Mouse (Mus musculus): ENCODE data around the gene Hist1h2ak.

DNA sequence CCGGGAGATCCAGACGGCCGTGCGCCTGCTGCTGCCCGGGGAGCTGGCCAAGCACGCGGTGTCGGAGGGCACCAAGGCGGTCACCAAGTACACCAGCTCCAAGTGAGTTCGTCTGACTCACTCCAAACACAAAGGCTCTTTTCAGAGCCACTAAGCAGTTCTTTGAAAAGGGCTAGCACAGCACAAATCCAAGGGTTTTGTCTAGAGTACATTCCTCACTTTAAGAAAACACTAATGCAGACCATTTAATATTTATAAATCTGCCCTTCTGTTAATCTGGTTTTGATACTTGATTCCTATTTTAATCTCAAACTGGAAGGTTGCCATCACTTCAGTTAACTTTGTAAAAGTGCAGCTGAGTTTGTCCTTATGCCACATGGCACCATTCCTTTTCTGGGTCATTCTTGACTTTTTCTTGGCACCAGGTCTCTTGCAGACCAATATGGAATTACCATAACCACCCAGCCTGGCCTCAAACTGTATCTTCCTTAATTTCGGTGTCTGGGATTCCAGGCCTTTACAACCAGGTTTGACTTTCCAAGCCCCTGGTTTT lies 31.2 kb downstream of the Hist1h2ak start:
- no peak for TF ChIP-seq GATA1 (IDR thresholded peaks at IDR 0.05; ENCODE audit: low read length)
- no peak for TF ChIP-seq TAL1 (IDR thresholded peaks at IDR 0.05; ENCODE audit: low read length)
